Mouse (Mus musculus): ENCODE data around the gene Dhrs3.

DNA sequence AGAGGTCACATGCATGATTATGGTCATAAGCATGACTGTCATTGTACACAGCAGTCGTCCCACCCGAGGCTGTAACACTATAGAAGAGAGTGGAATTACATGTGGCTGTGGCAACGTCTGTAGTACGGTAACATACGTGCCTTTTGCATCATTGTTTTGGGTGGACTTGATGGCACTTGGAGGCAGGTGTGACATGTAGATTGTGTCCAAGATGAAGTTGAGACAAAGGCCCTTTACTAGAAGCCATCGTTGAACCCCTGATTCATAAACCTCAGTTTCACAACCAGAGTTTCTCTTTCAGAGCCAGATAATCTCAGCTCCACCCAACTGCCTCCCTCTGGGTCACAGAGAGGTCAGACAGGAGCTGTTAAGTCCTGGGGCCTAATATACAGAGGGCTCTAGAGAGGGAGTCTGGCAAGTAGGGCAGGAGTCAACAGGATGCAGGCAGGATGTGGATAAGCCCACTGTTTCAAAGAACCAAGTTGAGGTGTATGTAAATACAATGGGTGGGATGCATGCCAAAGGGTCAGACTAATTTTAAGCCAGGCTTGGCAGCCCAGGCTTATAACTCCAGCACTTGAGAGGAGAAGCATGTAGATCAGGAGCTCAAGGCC lies 5.5 kb downstream of the Dhrs3 start:
- TF ChIP-seq POLR2A (IDR thresholded peaks at IDR 0.05; ENCODE audit: low read depth, low read length) (no peak), CTCF (IDR thresholded peaks at IDR 0.05; ENCODE audit: borderline replicate concordance, insufficient read depth, low read length) (no peak)
